Mouse (Mus musculus) 416B (cell line): ENCODE results near the gene Zfp735.
A peak's percentile ranks its signal among the peaks of the same experiment; 100 is the strongest.

Experiments
- DNase-seq: peaks from one replicate; pipeline ENCODE4 v3.0.0; 2011; ENCODE audit warnings: low read depth

The Zfp735 gene

DNA sequence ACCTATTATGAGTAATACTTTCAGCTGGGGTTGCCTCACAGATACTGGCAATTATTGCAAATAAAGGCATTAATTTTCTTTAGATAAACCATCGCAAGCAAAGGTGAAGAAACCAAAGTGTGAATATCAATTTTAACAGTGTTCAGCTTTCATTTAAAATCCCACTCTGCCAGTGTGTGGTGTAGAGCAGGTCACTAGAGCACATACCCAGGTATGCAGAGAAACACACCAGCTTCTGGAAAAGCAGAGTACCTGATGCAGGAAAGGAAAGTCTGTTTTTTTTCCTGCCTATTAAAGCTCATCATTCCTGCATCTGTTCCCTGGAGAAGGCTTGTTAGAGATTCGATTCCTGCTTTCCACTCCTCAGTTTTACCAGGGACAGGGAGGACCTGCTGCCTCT is at the start of gene Zfp735:
TSS of gene Zfp735 (plus strand) at position 301 of the 400 bp plus-strand sequence.
- no peak for DNase-seq

DNA sequence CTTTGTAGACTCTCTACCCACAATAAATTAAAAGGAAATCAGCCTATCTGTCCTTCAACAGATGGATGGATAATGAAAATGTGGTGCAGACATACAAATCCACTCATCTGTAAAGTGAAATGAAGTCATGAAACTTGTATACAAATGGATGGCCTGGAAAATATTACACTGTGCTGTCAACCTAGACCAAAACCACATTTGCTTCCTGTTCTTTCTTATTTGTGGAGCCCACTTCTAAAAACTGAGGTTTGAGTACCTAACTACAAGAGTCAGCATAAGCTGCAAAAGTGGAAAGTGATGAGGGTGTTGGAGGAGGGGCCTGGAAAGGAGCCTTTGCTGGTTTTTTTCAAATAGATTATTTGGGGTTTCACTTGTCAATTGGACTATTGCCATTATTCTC is 70.5 kb downstream of the Zfp735 start:
- DNase-seq = peak; percentile 4
